Mouse (Mus musculus) myocyte (in vitro differentiated cells): ENCODE results near the gene Lag3.

Experiments
- CEBPB ChIP-seq: IDR thresholded peaks from 2 replicates; pipeline ENCODE4 v1.6.1; 2011; ENCODE audit warnings: mild to moderate bottlenecking, moderate library complexity; ENCODE audit not compliant: poor library complexity, insufficient read depth, severe bottlenecking
- MYOD1 ChIP-seq, 3 experiments: IDR thresholded peaks; one replicate each; pipeline ENCODE4 v1.6.1; 2011; ENCODE audit warnings: control low read depth in 2 of 3, low read depth in 2 of 3, mild to moderate bottlenecking in 2 of 3, moderate library complexity in 1 of 3; ENCODE audit not compliant: insufficient read length in 2 of 3, control insufficient read depth in 1 of 3
- MYOG ChIP-seq, 3 experiments: IDR thresholded peaks; one replicate each; pipeline ENCODE4 v1.6.1; 2011; ENCODE audit warnings: control low read depth in 2 of 3, low read depth in 2 of 3, mild to moderate bottlenecking in 2 of 3; ENCODE audit not compliant: insufficient read length in 2 of 3, control insufficient read depth in 1 of 3, insufficient read depth in 1 of 3
- POLR2A ChIP-seq: IDR thresholded peaks from one replicate; pipeline ENCODE4 v1.6.1; 2011; ENCODE audit warnings: low read depth, mild to moderate bottlenecking, control low read depth, moderate library complexity; ENCODE audit not compliant: insufficient read length
- POLR2AphosphoS2 ChIP-seq: IDR thresholded peaks from one replicate; pipeline ENCODE4 v1.6.1; 2011; ENCODE audit warnings: low read depth, control low read depth; ENCODE audit not compliant: insufficient read length
- TCF12 ChIP-seq: IDR thresholded peaks from one replicate; pipeline ENCODE4 v1.6.1; 2011; ENCODE audit warnings: mild to moderate bottlenecking, control low read depth; ENCODE audit not compliant: poor library complexity, insufficient read depth, severe bottlenecking
- USF1 ChIP-seq: IDR thresholded peaks from one replicate; pipeline ENCODE4 v1.6.1; 2011; ENCODE audit warnings: low read depth, mild to moderate bottlenecking, control low read depth, moderate library complexity

DNA sequence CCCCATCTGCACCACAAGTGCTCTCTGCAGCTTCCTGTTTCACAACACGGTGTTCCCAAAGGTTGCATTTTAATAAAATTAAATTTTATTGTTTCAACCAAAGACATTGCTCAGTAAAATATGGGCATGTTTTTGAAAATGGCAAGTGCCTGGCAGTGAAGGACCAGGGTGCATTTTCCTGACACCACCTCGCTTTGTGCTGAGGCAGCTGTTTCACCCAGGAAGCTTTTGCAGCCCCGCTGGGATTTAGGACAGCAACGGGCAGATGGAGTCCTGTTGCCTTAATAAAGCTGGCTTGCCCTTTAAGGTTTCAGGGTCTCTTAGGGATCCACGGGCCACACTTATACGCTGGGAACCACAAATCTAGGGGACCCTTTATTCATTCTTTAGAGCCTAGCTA is 20.5 kb downstream of the Lag3 start:
- TF ChIP-seq POLR2AphosphoS2, result no peak
- TF ChIP-seq POLR2A, result no peak
- no peak for TF ChIP-seq USF1
- no peak for TF ChIP-seq MYOG (IDR thresholded peaks at IDR 0.05; ENCODE audit: control insufficient read depth in 1 of 3, insufficient read depth in 1 of 3, insufficient read length in 2 of 3, low read depth in 2 of 3)
- TF ChIP-seq TCF12, result no peak
- no peak for TF ChIP-seq CEBPB
- no peak for TF ChIP-seq MYOD1 (IDR thresholded peaks at IDR 0.05; ENCODE audit: control insufficient read depth in 1 of 3, insufficient read length in 2 of 3, low read depth in 2 of 3)
